26 mouse cellular contexts compared by ENCODE assay signal in genomic region chr9:62696799-62697198, GRCm38 (mm10). TPM values are rescaled to one million over a fixed set of nuclear protein-coding genes. Genes with fewer than 3 reads are reported as not detected.
DNase-seq lines count a peak whose midpoint lies in the region; ATAC-seq and TF ChIP-seq lines count a peak whose summit lies in the region.
"Had no signal": no experiment of that assay in that cellular context is flagged by ENCODE, and none has a peak within 500 bp of the region (broad histone marks: within the 10 kb centered on the region; RNA-seq: fewer than 3 reads in every experiment).

No protein-coding gene starts in this region.

- no peaks in the 10 kb centered on the region for H3K27me3 ChIP-seq in heart, embryonic 11.5 days (ENCODE audit: control insufficient read depth, insufficient read depth, low read length)
- H3K27me3 ChIP-seq in heart, embryonic 13.5 days (replicated peaks): peaks cover 4% of the 10 kb centered on the region; the same call in 1 of the 2 replicates
- no peaks in the 10 kb centered on the region for H3K27me3 ChIP-seq in heart, embryonic 15.5 days
- no peaks in the 10 kb centered on the region for H3K27me3 ChIP-seq in heart, postnatal 0 days (ENCODE audit: control insufficient read depth, insufficient read depth, low read length)
- H3K27me3 ChIP-seq: embryonic facial prominence, embryonic 13.5 days; embryonic facial prominence, embryonic 15.5 days; forebrain, embryonic 12.5 days had no signal

- 60% methylated on average over 4 of the region's 4 CpGs for WGBS in heart, embryonic 11.5 days (ENCODE audit: insufficient replicate concordance)
- WGBS in heart, embryonic 13.5 days: 32% methylated on average over 4 of the region's 4 CpGs
- WGBS in heart, embryonic 15.5 days: 41% methylated on average over 4 of the region's 4 CpGs
- 47% methylated on average over 4 of the region's 4 CpGs for WGBS in heart, postnatal 0 days

- DNase-seq in heart, adult 8-10 months (ENCODE audit: low spot score): no peak
- no peak for DNase-seq in heart, adult 18-20 months
- DNase-seq in heart, postnatal 14 days: no peak
- no peak for DNase-seq in heart, postnatal 0 days (ENCODE audit: low spot score)
- DNase-seq in heart, postnatal 36 days: no peak
- DNase-seq: adrenal gland, adult 2 months; adrenal gland, postnatal 10 days; adrenal gland, postnatal 25 days; cerebellum, adult 11 months; cerebellum, adult 18-20 months; cerebellum, adult 8-10 months; cerebellum, adult 9-11 months; cerebellum, postnatal 14 days; cerebellum, postnatal 36 days; embryo, embryonic 11 days had no signal

- no peaks in the 10 kb centered on the region for H3K36me3 ChIP-seq in heart, embryonic 11.5 days (ENCODE audit: control insufficient read depth, insufficient read depth, low read length)
- no peaks in the 10 kb centered on the region for H3K36me3 ChIP-seq in heart, embryonic 13.5 days
- no peaks in the 10 kb centered on the region for H3K36me3 ChIP-seq in heart, embryonic 15.5 days
- H3K36me3 ChIP-seq in heart, postnatal 0 days (replicated peaks; ENCODE audit: control insufficient read depth, insufficient read depth, low read length): no peaks in the 10 kb centered on the region
- H3K36me3 ChIP-seq: embryonic facial prominence, embryonic 13.5 days; embryonic facial prominence, embryonic 15.5 days; forebrain, embryonic 10.5 days; forebrain, embryonic 12.5 days had no signal

- H3K4me2 ChIP-seq in heart, embryonic 11.5 days: peak overlapping the region; percentile 23; the same call in 1 of the 2 replicates
- H3K4me2 ChIP-seq in heart, embryonic 13.5 days: peak overlapping the region; percentile 43
- 0 out of 2 replicates have a peak overlapping the region, but pooled peaks have one; percentile 13 for H3K4me2 ChIP-seq in heart, embryonic 15.5 days
- no peak overlapping the region for H3K4me2 ChIP-seq in heart, postnatal 0 days (ENCODE audit: low read depth, low read length)
- H3K4me2 ChIP-seq: embryonic facial prominence, embryonic 13.5 days; embryonic facial prominence, embryonic 15.5 days; forebrain, embryonic 12.5 days had no signal

- no peaks in the 10 kb centered on the region for H3K9me3 ChIP-seq in heart, embryonic 11.5 days (replicated peaks; ENCODE audit: control insufficient read depth, low read length)
- no peaks in the 10 kb centered on the region for H3K9me3 ChIP-seq in heart, embryonic 13.5 days
- no peaks in the 10 kb centered on the region for H3K9me3 ChIP-seq in heart, embryonic 15.5 days (replicated peaks)
- no peaks in the 10 kb centered on the region for H3K9me3 ChIP-seq in heart, postnatal 0 days (replicated peaks; ENCODE audit: control insufficient read depth, low read length)
- H3K9me3 ChIP-seq: embryonic facial prominence, embryonic 13.5 days; embryonic facial prominence, embryonic 15.5 days; forebrain, embryonic 10.5 days; forebrain, embryonic 12.5 days had no signal

- no peak for TF ChIP-seq EP300 in heart, postnatal 0 days (IDR thresholded peaks at IDR 0.05; ENCODE audit: low read depth)

- peak overlapping the region; percentile 4; the same call in 1 of the 2 replicates for H3K27ac ChIP-seq in heart, embryonic 11.5 days (ENCODE audit: low read depth, low read length)
- H3K27ac ChIP-seq in heart, embryonic 13.5 days (replicated peaks): peak overlapping the region; percentile 46
- H3K27ac ChIP-seq in heart, embryonic 15.5 days: no peak overlapping the region
- H3K27ac ChIP-seq in heart, postnatal 0 days (ENCODE audit: low read depth): no peak overlapping the region
- H3K27ac ChIP-seq: embryonic facial prominence, embryonic 13.5 days; embryonic facial prominence, embryonic 15.5 days; forebrain, embryonic 10.5 days; forebrain, embryonic 12.5 days had no signal

- no peak overlapping the region for H3K9ac ChIP-seq in heart, embryonic 11.5 days (ENCODE audit: low read depth, low read length)
- peak overlapping the region; percentile 56 for H3K9ac ChIP-seq in heart, embryonic 13.5 days
- H3K9ac ChIP-seq in heart, embryonic 15.5 days: no peak overlapping the region
- H3K9ac ChIP-seq in heart, postnatal 0 days (replicated peaks; ENCODE audit: low read depth, low read length): no peak overlapping the region
- H3K9ac ChIP-seq: embryonic facial prominence, embryonic 13.5 days; embryonic facial prominence, embryonic 15.5 days; forebrain, embryonic 12.5 days had no signal

- TF ChIP-seq CTCF in heart, postnatal 0 days (IDR thresholded peaks at IDR 0.05; ENCODE audit: low read depth): no peak

- H3K4me3 ChIP-seq in heart, embryonic 11.5 days (ENCODE audit: low read depth, low read length): no peak overlapping the region
- peak overlapping the region; percentile 5; the same call in 1 of the 2 replicates for H3K4me3 ChIP-seq in heart, embryonic 13.5 days
- H3K4me3 ChIP-seq in heart, embryonic 15.5 days: no peak overlapping the region
- no peak overlapping the region for H3K4me3 ChIP-seq in heart, postnatal 0 days (ENCODE audit: low read depth, low read length)
- H3K4me3 ChIP-seq: embryonic facial prominence, embryonic 13.5 days; embryonic facial prominence, embryonic 15.5 days; erythroblast, embryonic 14.5 days; forebrain, embryonic 10.5 days; forebrain, embryonic 12.5 days had no signal

- H3K4me1 ChIP-seq in heart, embryonic 11.5 days (ENCODE audit: control insufficient read depth, insufficient read depth, low read length): peaks cover 14% of the 10 kb centered on the region
- H3K4me1 ChIP-seq in heart, embryonic 13.5 days: peaks cover 27% of the 10 kb centered on the region
- H3K4me1 ChIP-seq in heart, embryonic 15.5 days (replicated peaks): peaks cover 10% of the 10 kb centered on the region
- peaks cover 11% of the 10 kb centered on the region for H3K4me1 ChIP-seq in heart, postnatal 0 days (ENCODE audit: control insufficient read depth, insufficient read depth)

- no peak for ATAC-seq in heart, embryonic 11.5 days (replicated peaks; ENCODE audit: insufficient number of reproducible peaks, low FRiP score, low TSS enrichment)
- peak; percentile 37; the same call in 1 of the 2 replicates for ATAC-seq in heart, embryonic 13.5 days (ENCODE audit: extremely low read depth, insufficient number of reproducible peaks, low FRiP score, low TSS enrichment)
- ATAC-seq in heart, embryonic 15.5 days (replicated peaks; ENCODE audit: insufficient number of reproducible peaks, insufficient read depth, low FRiP score, low read depth): no peak
- ATAC-seq in heart, postnatal 0 days (ENCODE audit: insufficient read depth, low read depth): peak; percentile 67; the same call in 1 of the 2 replicates
- ATAC-seq: forebrain, embryonic 14.5 days had no signal

- intact Hi-C loops in heart, postnatal 14 days (cut with DNase I): no loop called here
- intact Hi-C loops in heart, postnatal 36 days (cut with DNase I): no loop called here

RNA-seq across cellular contexts. Expression of gene Itga11, which starts 19.2 kb away (rescaled TPM):
- 0.64 and 1.4 TPM in 2 replicates for polyA plus RNA-seq in heart, embryonic 11.5 days (2014; fragmentation: Nextera tagmentation; extraction: Ambion mirVana)
- 1 to 10 TPM; 1.3 to 1.4 (median 1.4) TPM for total RNA-seq in heart, adult 8-10 months (2022)
- polyA plus RNA-seq in heart, embryonic 13.5 days (2015; fragmentation: Nextera tagmentation; extraction: Ambion mirVana): 0.70 and 0.83 TPM in 2 replicates
- total RNA-seq in heart, adult 18-20 months (2021): 1 to 10 TPM; 1.1 to 1.3 TPM
- polyA plus RNA-seq in heart, embryonic 15.5 days (2015; fragmentation: Nextera tagmentation; extraction: Ambion mirVana): 0.52 and 0.95 TPM in 2 replicates
- total RNA-seq in heart, postnatal 14 days (2021): 1 to 10 TPM; 1.6 to 2.1 TPM
- 0.43 and 0.65 TPM in 2 replicates for total RNA-seq in heart, postnatal 0 days (2014; rRNA removed; ENCODE audit: low replicate concordance)
- polyA plus RNA-seq in heart, postnatal 0 days (2015; fragmentation: Nextera tagmentation; extraction: Ambion mirVana): 0.07 and 0.11 TPM in 2 replicates
- 1 to 10 TPM; 1.4 to 2.1 TPM for total RNA-seq in heart, postnatal 36 days (2021)
- total RNA-seq: common myeloid progenitor, adult 5-6 weeks; MEL had no signal
- polyA plus RNA-seq: erythroblast, embryonic 14.5 days had no signal

Comparison
In these comparisons a context has a peak if more than half of its experiments do, and no peak if none do; other contexts are left out.
1. ATAC-seq: peak in heart, embryonic 13.5 days (single experiment) and heart, postnatal 0 days (single experiment); none in heart, embryonic 11.5 days (single experiment) and heart, embryonic 15.5 days (single experiment).
2. H3K27ac ChIP-seq: peak in heart, embryonic 11.5 days (single experiment) and heart, embryonic 13.5 days (single experiment); none in heart, embryonic 15.5 days (single experiment) and heart, postnatal 0 days (single experiment).